Mouse (Mus musculus): ENCODE results near the gene Psmd7. TPM values are rescaled to one million over a fixed set of nuclear protein-coding genes. Genes with fewer than 3 reads are reported as not detected.

The Psmd7 gene
- total RNA-seq, 2 experiments from 2014 or later: 142 to 160 TPM

DNA sequence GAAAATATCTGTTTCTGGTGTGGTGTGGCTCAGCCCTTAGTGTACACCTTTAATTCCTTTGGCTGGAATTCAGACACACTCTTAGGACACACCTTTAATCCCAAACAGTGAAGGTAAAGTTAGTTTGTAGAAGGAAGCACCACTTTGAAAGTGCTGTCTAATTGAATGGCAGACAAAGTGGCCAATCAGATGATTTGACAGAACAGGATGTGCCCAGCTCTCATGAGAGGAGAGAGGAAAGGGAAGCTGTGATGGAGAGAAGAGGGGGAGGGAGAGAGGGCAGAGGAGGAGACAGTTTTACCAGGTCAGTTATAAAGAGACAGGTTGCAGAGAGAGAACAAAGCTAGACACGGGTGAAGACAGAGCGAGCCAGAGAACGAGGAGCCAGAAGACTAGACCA, 13.5 kb downstream of the Psmd7 start:
- intact Hi-C loops (cut with DNase I): loop anchor here (10.0 kb wide), 1 partner anchor 190 kb away; no protein-coding TSS in a partner anchor
- Histone ChIP-seq H3K27ac (no peak overlapping the region), H3K4me3 (no peak overlapping the region)
- TF ChIP-seq CTCF (IDR thresholded peaks at IDR 0.05): no peak
- no peak for DNase-seq

DNA sequence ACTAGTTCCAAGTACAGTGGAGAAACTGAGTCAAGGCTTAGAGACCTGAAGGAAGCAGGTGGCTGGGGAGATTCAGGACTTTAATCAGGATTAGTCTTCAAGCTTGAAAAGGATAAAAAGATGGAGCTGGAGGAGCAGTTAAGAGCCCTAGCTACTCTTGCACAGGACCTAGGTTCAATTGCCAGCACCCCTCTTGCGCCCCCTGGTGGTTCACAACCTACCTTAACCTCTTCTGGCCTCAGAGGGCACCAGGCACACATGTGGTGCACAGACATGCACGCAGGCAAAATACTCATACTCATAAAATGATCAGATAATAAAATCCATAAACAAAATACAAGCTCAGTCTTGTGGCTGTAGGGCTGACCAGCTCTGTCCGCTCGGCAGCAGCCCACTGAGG, 15.8 kb downstream of the Psmd7 start:
- peak; percentile 87 for TF ChIP-seq CTCF (IDR thresholded peaks at IDR 0.05)
- H3K4me3 ChIP-seq: no peak overlapping the region
- DNase-seq: peak; percentile 87
- H3K27ac ChIP-seq: no peak overlapping the region
- intact Hi-C loops (cut with DNase I): loop anchor here (10.0 kb wide), 1 partner anchor 188 kb away; no protein-coding TSS in a partner anchor

DNA sequence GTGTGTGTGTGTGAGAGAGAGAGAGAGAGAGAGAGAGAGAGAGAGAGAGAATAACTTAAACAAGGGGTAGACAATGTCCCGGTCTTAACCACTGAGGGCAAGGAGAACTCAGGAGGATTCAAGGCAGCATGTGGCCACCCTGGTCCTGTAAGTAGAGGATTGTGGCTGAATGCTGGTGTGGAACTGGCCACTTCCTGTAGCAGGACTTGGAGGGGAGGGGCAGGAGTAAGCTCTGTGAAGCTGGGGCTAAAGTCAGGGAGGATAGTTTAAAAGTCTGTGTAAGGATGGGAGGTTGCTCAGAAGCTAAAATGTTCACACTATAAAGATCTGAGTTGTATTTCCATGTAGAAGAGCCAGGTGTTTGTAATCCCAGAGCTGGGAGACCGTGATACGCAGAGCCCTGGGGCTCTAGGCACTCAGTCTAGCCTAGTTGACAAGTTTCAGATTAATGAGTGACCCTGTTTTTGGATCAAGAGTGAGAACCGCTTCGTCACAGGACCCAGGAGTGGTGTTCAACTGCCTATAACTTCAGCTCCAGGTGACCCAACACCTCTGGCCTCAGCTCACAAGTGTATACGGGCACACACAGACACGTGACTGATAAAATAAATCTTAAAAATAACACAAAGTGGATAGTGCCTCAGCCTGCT, 16.7 kb downstream of the Psmd7 start:
- no peak for TF ChIP-seq CTCF (IDR thresholded peaks at IDR 0.05)
- intact Hi-C loops (cut with DNase I): loop anchor here (10.0 kb wide), 1 partner anchor 187 kb away; no protein-coding TSS in a partner anchor
- no peak for DNase-seq
- Histone ChIP-seq H3K27ac (no peak overlapping the region), H3K4me3 (no peak overlapping the region)

DNA sequence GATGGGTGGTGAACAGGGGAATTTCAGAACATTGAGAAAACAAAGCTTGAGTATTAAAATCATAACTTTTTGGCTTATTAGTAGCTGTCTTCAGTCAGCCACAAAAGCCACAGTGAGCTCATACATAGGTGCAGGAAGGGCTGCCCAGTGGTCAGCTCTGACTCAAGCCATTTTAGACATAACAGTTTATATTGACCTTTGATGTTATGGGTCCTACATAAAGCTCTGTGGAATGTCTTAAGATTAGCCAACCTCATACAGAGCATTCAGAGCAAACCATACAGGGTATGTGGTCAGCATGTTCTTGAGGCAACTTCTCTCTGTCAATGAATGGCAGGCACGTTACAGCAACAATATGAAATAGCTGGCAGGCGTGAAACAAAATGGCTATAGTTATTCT, 17.2 kb downstream of the Psmd7 start:
- no peak for TF ChIP-seq CTCF (IDR thresholded peaks at IDR 0.05)
- Histone ChIP-seq H3K27ac (no peak overlapping the region), H3K4me3 (no peak overlapping the region)
- no peak for DNase-seq
- intact Hi-C loops (cut with DNase I): loop anchor here (10.0 kb wide), 1 partner anchor 186 kb away; no protein-coding TSS in a partner anchor

DNA sequence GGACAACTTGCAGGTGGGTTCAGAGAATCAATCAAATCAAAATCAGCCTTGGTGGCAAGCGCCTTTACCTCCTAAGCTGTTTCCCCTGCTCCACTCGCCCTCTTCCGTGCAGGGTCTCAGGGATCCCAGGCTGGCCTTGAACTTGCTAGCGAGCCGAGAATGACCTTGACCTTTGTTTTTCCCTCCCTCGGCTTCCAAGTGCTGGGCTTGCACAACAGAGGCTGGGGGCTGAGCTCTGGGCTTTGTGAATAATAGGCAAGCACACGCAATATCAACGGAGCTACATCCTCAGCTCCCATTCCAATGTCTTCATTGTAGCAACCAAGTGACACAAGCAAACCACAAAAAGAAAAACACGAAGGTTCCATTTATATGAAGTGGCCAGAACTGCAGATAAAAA, 26.1 kb downstream of the Psmd7 start:
- no peak for DNase-seq
- Histone ChIP-seq H3K27ac (no peak overlapping the region), H3K4me3 (no peak overlapping the region)
- TF ChIP-seq CTCF (IDR thresholded peaks at IDR 0.05): no peak
- intact Hi-C loops (cut with DNase I): no loop called here

DNA sequence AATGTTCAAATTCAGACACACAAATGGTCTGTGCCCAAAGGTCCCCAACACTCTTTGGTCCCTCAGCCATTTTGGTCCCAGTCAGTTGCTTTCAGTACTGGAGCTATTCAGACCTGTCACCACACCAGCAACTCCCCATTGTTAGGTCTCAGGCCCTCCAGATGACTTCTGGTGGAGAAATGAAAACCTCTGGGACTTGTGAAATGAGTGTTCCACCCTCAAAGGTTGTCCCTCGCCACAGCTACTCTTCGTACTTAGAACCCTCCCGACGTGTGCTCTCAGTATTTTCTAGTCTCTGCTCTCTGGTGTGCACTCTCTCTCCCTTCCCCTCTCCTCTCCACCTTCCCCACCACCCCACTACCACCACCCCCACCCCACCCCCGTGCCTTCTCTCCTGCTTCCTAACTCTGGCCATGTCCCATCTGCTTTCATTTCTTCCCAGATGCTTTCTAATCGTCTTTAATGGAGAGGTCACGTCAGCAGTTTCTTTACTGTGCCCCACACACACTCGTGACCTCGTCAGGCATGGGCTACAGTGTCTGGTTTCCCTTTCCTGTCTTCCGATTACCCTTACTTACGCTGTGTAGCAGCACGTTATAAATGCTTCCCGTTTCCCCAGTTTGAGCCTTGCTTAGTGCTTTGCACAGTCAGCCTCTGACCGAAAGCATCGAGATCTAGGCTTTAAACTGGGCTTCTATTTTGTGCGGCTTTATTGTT, 27.3 kb downstream of the Psmd7 start:
- Histone ChIP-seq H3K27ac (peak overlapping the region; percentile 24), H3K4me3 (peak overlapping the region; percentile 54)
- intact Hi-C loops (cut with DNase I): no loop called here
- no peak for TF ChIP-seq CTCF (IDR thresholded peaks at IDR 0.05)
- no peak for DNase-seq

DNA sequence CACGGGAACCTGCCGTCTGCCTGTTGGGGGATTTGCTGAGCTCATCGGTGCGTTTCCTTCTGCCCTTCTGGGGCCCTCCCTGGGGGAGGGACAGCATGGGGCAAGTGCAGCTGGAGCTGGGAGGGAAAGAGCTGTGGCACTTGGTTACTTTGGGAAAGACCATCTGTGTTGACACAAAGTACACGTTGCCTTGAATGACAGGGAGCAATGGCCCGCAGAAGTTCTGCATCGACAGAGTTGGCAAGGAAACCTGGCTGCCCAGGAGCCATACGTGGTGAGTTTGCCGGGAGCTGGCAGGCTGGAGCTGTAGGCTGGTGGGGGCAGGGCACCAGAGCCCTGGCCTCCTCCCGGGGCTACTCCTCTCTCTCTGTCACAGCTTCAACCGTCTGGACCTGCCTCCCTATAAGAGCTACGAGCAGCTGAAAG, 31.7 kb downstream of the Psmd7 start:
- intact Hi-C loops (cut with DNase I): no loop called here
- peak; percentile 52 for DNase-seq
- Histone ChIP-seq H3K27ac (peak overlapping the region; percentile 38; the same call in 1 of the 2 replicates), H3K4me3 (no peak overlapping the region)
- no peak for TF ChIP-seq CTCF (IDR thresholded peaks at IDR 0.05)

DNA sequence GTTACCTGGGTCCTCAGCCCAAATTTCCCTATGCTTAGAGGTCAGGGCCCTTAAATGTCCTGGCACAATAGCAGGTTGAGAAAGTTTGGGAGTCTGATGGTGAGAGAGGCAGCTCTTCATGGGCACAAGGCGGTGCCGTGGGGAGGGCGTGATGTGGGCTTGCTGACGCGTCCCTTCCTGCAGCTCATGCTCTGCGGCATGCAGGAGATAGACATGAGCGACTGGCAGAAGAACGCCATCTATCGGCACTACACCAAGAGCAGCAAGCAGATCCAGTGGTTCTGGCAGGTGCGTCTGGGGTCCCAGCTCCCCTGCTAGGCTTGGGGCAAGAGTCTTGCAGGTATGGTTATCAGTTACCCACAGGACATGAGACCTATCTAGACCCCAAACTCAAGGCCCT, 33.0 kb downstream of the Psmd7 start:
- intact Hi-C loops (cut with DNase I): no loop called here
- no peak for DNase-seq
- H3K27ac ChIP-seq: no peak overlapping the region

DNA sequence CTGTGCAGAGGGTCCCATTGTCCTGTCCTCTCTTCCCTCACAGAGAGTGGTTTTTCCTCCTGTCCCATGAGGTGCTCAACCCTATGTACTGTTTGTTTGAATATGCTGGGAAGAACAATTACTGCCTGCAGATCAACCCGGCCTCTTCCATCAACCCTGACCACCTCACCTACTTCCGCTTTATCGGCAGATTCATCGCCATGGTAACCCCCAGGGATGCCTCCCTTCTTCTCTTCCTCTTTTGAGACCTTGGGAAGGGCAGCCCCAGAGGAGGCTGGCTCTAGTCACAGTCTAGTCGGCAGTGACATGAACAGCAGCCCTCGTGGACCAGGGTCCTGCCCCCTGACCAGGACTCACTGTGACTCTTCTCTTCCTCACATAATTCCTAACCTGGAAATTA, 36.0 kb downstream of the Psmd7 start:
- no peak overlapping the region for H3K4me3 ChIP-seq
- H3K27ac ChIP-seq: no peak overlapping the region
- no peak for DNase-seq
- TF ChIP-seq CTCF (IDR thresholded peaks at IDR 0.05): no peak
- intact Hi-C loops (cut with DNase I): no loop called here

More for the DNA sequence above, 33.0 kb downstream of the Psmd7 start:
- H3K4me3 ChIP-seq: no peak overlapping the region
- no peak for TF ChIP-seq CTCF (IDR thresholded peaks at IDR 0.05)

DNA sequence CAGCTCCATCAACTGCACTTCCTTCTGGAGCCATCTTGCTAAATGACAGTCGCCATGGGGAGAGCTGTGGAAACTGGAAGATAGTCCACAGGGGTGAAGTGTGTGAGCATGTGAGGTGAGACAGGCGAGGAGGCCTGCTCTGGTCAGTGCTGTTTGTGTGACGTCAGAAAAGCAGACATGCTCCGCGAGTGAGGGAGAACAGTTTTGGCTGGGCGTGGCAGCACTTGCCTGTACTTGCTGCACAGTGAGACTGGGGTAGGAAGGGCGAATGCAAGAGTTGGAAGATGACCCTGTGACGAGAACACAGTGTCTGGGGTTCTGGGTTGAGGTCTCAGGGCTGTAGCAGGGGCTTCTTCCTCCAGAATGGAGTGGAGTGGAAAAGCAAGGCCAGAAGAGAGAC, 41.4 kb downstream of the Psmd7 start:
- peak overlapping the region; percentile 77 for H3K27ac ChIP-seq
- DNase-seq: no peak
- intact Hi-C loops (cut with DNase I): no loop called here
- H3K4me3 ChIP-seq: peak overlapping the region; percentile 15; the same call in 1 of the 2 replicates
- TF ChIP-seq CTCF (IDR thresholded peaks at IDR 0.05): no peak

DNA sequence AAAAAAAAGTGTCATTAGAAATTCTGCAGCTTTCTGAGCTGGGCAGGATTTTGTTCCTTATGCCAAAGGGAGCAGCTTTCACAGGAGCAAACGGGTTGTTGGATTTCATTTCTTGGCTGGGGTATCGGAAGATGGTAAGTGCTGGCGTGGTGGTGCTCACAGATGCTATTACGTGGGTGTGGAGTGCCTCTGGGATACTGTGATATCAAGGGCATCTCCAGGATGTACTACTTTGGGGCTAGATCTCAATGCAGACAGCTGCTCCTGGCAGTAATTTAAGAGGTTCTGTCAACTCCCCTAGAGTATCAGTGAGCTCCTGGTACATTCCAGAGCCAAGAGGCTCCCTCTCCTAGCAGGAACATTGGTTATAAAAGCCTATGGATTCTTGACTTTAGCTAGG, 42.1 kb downstream of the Psmd7 start:
- Histone ChIP-seq H3K4me3 (peak overlapping the region; percentile 50), H3K27ac (peak overlapping the region; percentile 77)
- no peak for TF ChIP-seq CTCF (IDR thresholded peaks at IDR 0.05)
- DNase-seq: no peak
- intact Hi-C loops (cut with DNase I): no loop called here

DNA sequence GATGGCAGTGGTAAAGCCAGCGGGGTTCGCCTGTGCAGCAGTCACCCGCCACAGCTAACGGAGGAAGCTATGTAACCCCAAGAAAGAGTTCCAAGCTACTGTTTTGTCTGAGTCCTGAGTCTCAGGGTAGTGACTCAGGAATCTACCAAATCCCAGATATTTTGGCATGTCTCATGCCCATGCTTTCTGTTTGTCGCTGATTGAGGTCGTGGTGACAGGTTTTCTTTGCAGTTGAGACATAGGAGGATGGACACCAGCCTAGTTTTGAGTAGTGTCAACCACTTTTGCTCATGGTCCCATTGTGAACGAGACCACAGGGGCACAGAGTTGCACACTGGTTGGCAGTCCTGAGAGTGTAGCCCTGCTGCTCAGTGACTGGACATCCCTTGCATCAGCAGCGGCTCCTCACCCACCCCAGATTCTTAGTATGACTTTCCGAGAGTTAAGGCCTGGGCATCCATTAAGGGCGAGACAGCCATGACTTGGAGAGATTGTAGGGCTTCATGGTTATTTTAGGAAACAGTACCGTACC, 42.6 kb downstream of the Psmd7 start:
- TF ChIP-seq CTCF (IDR thresholded peaks at IDR 0.05): no peak
- intact Hi-C loops (cut with DNase I): no loop called here
- DNase-seq: no peak
- Histone ChIP-seq H3K4me3 (peak overlapping the region; percentile 50), H3K27ac (peak overlapping the region; percentile 77)

DNA sequence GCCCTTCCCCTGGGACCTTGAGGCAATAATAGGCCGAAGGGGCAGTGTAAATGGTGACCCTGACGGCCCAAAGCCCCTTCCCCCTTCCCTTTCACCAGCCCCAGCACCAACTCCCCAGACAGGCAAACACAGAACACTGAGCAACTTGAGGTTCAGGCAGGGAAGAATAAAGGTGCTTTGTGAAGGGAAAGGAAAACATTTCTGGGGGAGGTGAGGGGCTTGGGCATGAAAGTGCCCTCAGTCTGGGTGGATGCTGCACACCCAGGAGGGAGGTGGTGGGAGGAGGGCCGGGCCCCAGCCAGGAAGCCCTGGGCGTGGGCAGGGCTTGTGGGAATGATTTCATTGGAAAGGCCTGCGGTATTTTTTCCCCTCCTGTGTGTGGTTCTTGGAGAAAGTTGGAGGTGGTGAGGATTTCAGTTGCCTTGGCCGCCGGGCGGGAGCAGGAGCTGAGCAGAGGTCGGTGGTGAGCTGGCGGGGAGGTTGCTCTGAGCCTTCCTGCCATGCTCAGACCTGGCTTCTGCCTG, 43.6 kb downstream of the Psmd7 start:
- peak; percentile 56 for DNase-seq
- Histone ChIP-seq H3K4me3 (peak overlapping the region; percentile 50), H3K27ac (peak overlapping the region; percentile 77)
- intact Hi-C loops (cut with DNase I): no loop called here
- TF ChIP-seq CTCF (IDR thresholded peaks at IDR 0.05): no peak
